Mouse (Mus musculus): Measurements from ENCODE around the gene Ppp1r12a.

The Ppp1r12a gene

GRCm38 (mm10) chr10:108291688-108292471, 129.9 kb downstream of the Ppp1r12a start:
- DNase-seq (ENCODE audit: low read depth, low spot score), result no peak

GRCm38 (mm10) chr10:108292651-108293050, 130.7 kb downstream of the Ppp1r12a start:
- DNase-seq (ENCODE audit: low read depth, low spot score), result no peak

- no peak for DNase-seq (ENCODE audit: low read depth, low spot score)
Observed at GRCm38 (mm10) chr10:108293620-108294195, 131.7 kb downstream of the Ppp1r12a start.

- no peak for DNase-seq (ENCODE audit: low read depth, low spot score)
Observed at GRCm38 (mm10) chr10:108294766-108295165, 132.8 kb downstream of the Ppp1r12a start.

GRCm38 (mm10) chr10:108296446-108296845, 134.5 kb downstream of the Ppp1r12a start:
- no peak for DNase-seq (ENCODE audit: low read depth, low spot score)

GRCm38 (mm10) chr10:108298261-108298660, 136.3 kb downstream of the Ppp1r12a start:
- no peak for DNase-seq (ENCODE audit: low read depth, low spot score)

GRCm38 (mm10) chr10:108298841-108299545, 137.0 kb downstream of the Ppp1r12a start:
- DNase-seq (ENCODE audit: low read depth, low spot score), result no peak

- no peak for DNase-seq (ENCODE audit: low read depth, low spot score)
Observed at GRCm38 (mm10) chr10:108299828-108300227, 137.8 kb downstream of the Ppp1r12a start.

GRCm38 (mm10) chr10:108300843-108301242, 138.8 kb downstream of the Ppp1r12a start:
- peak; percentile 76 for DNase-seq (ENCODE audit: low read depth, low spot score)

- DNase-seq (ENCODE audit: low read depth, low spot score), result no peak
Observed at GRCm38 (mm10) chr10:108307772-108308171, 145.8 kb downstream of the Ppp1r12a start.

GRCm38 (mm10) chr10:108310195-108310594, 148.2 kb downstream of the Ppp1r12a start:
- DNase-seq (ENCODE audit: low read depth, low spot score), result no peak

- DNase-seq (ENCODE audit: low read depth, low spot score), result no peak
Observed at GRCm38 (mm10) chr10:108311396-108311795, 149.4 kb downstream of the Ppp1r12a start.

GRCm38 (mm10) chr10:108313845-108314244, 151.9 kb downstream of the Ppp1r12a start:
- DNase-seq (ENCODE audit: low read depth, low spot score), result no peak

- DNase-seq (ENCODE audit: low read depth, low spot score), result no peak
Observed at GRCm38 (mm10) chr10:108314396-108314795, 152.4 kb downstream of the Ppp1r12a start.

- DNase-seq (ENCODE audit: low read depth, low spot score), result no peak
Observed at GRCm38 (mm10) chr10:108315236-108315635, 153.2 kb downstream of the Ppp1r12a start.

GRCm38 (mm10) chr10:108328356-108328755, 166.4 kb downstream of the Ppp1r12a start:
- DNase-seq (ENCODE audit: low read depth, low spot score), result no peak

- DNase-seq (ENCODE audit: low read depth, low spot score), result no peak
Observed at GRCm38 (mm10) chr10:108328983-108329382, 167.0 kb downstream of the Ppp1r12a start.

GRCm38 (mm10) chr10:108329771-108330170, 167.8 kb downstream of the Ppp1r12a start:
- DNase-seq (ENCODE audit: low read depth, low spot score), result no peak

GRCm38 (mm10) chr10:108330964-108331363, 169.0 kb downstream of the Ppp1r12a start:
- DNase-seq (ENCODE audit: low read depth, low spot score), result no peak

- peak; percentile 71 for DNase-seq (ENCODE audit: low read depth, low spot score)
Observed at GRCm38 (mm10) chr10:108331784-108332561, 170.0 kb downstream of the Ppp1r12a start, which contains the start of gene Pawr. TSS of gene Pawr (plus strand) at chr10:108332121.
